Mouse (Mus musculus) stomach, postnatal 0 days (tissue): ENCODE data around the gene Cab39.

Experiments
- CTCF ChIP-seq: IDR thresholded peaks from 2 replicates; pipeline ENCODE4 v1.5.1; 2016; ENCODE audit warnings: antibody characterized with exemption, low read depth, mild to moderate bottlenecking, moderate library complexity
- EP300 ChIP-seq: optimal IDR thresholded peaks from 2 replicates; pipeline ENCODE3; 2016; ENCODE audit warnings: antibody characterized with exemption

GRCm38 (mm10) chr1:85896110-85896509 is 102.9 kb downstream of the Cab39 start:
- TF ChIP-seq CTCF (no peak), EP300 (no peak)
